Mouse (Mus musculus): ENCODE measurements at regions not wholly inside any gene's neighbourhood (a gene's known extent, or its start where the extent isn't known, plus 50 kb on each side); places are given as distances from the start of the nearest gene placed in this dataset.
"Not testable (repeated sequence)": the region's sequence is repeated elsewhere in the genome, so short reads cannot be mapped to it uniquely, and the experiment has no call there.

DNA sequence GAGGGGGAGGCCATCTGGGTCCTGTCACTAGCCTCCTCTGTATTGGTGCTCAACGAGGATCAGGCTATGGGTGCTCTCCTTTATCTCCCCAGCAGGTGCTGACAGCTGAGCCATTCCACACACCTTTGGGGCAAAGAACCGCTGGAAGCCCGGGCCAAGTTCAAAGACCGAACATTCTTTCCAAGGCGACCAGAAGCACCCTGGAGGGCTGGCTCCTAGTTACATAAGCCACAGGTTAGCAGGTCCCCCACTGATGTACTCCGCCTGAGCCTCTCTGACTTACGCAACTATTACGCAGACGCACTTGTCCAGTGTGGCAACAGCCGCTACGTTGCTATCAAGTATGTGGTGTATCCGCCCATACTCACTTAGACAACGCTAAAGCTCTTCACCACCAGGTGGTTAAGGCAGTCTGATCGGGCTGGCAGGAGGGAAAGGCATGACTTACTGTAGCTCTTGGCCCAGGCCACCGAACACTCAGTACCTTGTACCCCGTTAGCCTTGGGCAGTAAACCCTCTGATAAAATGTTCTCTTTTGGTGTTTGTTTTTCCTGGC lies 69.2 kb downstream of the Gm33543 start:
- no peak for DNase-seq (ENCODE audit: low read depth, low spot score)

DNA sequence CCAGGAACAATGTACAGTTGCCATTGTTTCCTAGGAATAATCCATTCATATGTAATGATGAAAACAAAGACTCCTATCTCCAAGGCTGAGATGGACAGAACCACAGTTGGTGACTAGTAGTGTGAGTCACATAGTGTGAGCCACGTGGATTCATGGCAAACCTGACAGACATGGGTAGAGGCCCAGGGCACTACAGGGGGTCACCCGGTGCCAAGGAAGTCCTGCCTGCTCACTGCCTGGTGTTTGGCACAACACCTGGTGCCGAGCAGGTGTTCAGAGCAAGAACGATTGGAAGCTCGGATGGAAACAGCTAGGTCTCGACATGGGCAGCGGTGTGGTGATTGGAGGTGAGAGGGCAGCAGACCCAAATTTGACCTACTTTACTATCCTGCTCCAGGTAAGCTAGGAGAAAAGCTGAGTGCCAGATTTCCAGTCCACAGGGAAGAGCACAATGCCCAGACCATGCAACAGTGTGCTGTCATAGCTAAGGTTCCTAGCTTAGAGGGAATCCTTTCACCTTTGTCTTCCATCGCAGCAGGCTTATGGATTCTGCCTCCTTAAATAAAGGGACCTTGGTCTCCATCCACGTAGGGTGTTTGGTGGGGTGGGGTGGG lies 69.8 kb downstream of the Gm33543 start:
- no peak for DNase-seq (ENCODE audit: low read depth, low spot score)

DNA sequence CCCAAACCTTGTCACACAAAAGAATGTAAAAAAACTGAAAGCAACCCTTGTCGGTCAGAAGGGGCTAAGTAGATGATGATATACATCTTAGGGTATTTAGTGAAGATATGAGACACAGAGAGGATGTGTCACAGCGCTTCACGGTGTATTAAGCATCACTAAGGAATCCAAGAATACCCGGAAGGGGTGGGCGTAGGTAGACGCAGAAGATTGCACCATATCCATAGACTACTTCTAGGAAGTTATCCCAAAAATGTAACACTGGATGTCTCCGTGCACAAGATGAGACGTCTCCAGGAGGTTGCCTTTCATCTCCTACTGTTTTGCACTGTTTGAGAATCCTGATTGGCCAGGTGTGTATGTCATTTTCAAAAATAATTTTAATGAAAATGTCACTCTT lies 73.8 kb downstream of the Gm33543 start:
- no peak for DNase-seq (ENCODE audit: low read depth, low spot score)

DNA sequence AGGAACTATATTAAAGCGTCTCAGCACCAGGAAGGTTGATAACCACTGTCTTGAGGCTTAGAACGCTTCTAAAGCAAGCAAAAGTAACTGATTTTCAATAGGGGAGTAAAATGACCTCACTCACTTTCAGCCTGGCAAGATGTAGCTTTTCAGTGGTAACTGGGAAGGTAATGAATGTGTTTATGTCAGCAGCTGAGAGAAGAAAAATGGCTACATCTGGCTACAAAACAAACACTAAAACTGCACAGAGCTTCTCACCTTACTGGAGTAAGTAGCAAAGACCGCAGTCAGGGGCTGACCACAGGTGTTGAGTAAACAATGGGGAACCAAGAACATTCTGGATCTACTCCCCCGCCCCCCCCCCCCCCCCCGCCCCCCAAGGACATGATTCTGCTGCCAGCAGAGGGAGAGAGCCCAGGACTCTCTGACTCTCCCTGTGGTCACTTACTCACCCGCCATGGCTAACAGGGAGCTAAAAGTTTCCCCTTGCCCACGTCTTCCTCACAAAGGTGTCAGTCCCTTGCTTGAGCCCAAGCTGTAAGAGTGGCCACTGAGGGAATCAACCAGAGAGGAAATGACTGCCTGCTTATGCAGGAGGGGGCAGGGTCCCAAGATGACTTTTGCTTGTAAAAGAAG lies 75.1 kb downstream of the Gm33543 start:
- DNase-seq (ENCODE audit: low read depth, low spot score): no peak

DNA sequence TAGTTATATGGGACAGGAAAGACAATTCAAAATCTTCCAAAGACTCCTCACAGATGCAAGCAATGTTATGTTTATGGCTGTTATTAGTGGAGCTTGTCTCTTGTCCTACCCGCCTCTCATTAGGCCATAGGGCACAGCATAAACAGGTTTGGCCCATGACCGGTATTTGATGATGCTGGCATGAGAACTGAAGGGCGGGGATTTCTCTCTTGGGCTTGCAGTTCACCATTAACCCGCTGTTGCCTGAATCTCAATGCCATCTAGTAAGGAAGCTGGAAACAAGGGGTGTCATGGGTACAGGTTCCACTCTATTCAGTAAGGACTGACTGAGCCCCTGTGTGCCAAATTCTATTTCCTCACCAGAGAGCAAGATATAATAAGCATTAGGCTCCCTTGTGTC lies 78.6 kb downstream of the Gm33543 start:
- DNase-seq (ENCODE audit: low read depth, low spot score): no peak

DNA sequence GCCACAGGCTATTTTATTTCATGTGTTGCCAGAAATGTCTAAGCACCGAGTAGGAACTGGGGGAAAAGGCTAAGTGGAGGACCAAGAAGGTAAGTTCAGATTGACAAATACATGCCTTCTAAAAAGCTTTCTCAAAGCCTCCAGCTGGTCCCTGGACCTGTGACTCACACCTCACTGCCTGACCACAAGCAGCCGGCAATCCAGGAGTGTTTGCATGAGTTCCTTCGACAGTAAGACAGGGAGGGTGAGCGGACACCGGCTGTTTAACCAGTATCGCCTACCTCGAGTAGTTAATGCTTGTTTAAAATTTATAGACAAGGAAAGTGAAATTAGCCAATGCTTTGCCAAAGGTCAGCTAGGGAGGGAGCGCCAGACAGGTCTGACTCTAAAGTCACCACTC lies 80.1 kb downstream of the Gm33543 start:
- no peak for DNase-seq (ENCODE audit: low read depth, low spot score)

DNA sequence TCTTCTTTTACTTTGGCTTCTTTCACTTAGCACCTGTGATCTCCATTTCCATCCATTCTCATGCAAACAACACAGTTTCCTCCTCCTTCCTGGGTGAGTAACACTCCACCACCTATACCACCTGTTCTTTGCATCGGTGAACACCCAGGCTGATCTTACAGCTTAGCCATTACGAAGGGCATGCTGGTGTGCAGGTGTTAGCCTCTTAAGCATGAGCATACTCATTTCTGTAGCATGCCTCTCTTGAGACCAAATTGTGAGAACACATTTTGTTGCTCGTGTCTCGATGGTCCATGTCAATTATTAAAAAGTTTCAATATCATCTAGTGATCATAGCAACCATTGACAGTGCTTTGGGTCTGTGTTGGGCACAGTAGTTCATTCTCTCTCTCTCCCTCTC lies 80.8 kb downstream of the Gm33543 start:
- DNase-seq (ENCODE audit: low read depth, low spot score): no peak

DNA sequence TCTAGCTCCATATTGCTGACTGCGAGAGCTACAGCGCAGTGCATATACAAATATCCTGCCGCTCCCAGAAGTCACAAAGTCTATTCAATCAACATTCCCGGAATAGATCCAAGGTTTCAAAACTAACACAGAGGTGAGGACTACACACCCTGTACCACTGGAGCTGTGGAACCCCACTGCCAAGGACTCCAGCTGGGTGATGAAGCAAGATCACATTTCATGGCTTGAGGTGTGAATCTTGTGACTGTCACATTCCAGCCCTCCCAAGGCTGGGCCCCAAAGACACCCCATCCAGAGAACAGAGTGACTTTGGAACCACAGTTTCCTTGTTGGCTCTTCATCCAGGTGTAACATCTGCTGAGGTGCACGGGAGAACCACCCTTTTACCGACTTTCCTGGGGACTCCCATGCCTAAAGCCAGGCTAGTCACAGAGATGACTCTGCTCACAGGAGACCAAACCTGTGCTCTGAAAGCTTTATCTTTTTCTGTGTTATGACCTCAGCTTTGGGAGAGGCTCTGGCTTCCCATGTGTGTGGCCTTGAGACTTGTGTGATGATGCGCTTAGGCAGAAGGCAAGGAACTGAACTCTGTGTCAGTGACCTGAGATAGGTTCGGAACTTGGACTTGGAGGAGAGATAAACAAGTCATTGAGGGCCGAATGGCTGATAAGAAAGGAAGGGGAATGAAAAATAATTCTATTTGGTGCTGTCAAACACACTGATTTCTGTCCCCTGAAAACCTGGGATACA lies 82.4 kb downstream of the Gm33543 start:
- no peak for DNase-seq (ENCODE audit: low read depth, low spot score)

DNA sequence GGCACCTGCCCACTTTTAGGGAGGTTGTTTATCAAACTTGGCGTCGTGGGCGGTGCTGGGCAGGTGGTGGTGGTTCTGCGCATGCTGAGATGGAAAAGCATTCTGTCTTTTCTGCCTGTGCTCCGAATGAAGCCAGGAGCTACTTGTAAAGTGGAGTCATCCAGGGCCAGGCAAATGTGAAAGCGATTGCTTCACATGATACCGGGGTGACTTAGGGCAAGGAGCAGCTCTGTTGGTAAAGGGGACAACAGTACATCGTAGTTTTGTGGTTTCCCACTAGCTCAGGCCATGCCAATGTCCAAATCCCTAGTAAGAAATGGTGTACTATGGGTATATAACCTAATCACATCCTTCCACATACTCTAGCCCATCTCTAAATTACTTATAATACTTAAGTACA lies 84.5 kb downstream of the Gm33543 start:
- no peak for DNase-seq (ENCODE audit: low read depth, low spot score)

DNA sequence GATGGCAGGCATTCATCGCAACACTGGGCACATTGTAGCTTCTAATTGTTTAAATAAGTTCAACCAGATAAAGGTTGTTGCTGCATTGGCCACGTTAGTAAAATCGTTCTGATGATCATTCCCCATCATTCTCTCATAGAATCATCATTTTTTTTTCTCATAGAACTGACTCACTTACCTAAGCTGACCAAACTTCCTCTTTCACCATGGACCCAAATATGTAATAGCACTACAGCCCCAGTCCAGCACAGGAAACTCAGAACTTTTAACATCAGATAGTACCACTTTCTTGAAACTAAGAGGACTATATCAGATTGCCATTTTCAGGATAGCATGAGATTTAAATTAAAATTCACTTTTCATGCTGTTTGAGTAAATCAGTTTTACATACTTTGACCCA lies 82.2 kb upstream of the Anapc15-ps start:
- DNase-seq (ENCODE audit: low read depth, low spot score): no peak

DNA sequence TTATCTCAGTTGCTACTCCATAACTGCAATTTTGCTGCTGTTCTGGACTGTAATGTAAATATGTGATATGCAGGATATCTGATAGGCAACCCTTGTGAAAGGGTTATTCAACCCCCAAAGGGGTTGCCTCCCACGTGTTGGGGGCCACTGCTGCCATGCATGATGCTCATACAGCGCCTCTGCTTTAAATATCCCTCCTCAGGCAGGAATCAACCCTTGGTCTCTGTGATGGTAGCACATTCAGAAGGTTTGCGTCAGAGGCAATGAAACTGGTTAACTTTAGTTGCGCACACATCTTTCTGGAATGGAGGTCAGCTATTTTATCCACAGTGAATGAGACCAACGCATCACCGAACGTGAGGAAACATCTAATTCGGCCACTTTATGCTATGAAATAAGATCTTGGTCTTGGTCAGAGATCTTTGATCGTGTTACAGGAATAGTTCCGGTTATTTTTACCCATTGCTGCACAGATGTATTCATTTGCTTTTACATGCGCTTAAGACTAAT lies 80.2 kb upstream of the Anapc15-ps start:
- no peak for DNase-seq (ENCODE audit: low read depth, low spot score)

DNA sequence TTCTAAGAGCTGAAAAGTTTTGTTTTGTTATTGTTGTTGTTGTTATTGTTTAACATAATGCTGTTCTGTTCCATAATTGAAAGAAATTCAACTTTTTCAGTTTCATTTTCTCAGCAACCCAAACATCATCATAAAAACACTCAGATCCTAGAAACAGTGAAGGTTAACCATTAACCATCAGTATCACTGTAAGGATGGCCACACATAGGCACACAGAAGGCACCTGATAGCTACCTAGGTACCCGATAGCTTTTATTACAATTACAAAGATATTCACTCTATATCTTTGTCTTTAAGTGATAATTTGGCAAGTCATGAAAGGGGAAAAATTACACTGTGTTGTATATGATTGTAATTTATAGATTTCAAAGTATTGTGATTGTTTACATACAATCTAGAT lies 75.1 kb upstream of the Anapc15-ps start:
- DNase-seq (ENCODE audit: low read depth, low spot score): no peak

DNA sequence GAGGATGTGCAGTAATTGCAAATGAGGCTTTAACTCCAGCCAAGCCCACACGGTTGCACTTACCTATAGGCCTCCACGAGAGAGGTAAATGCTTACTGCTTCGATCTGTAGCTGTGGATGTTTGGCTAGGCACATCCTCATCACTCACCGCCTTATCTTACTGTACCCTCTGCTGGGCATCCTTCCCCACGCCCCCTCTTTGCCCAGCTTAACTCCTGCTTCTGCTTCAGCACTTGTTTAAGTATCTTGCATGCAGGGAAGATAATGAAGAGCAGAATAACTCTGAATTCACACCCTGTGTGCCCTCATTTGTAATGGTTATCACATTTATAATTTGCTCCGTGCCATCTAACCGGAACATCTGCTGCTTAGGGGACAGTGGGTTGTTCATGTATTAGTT lies 74.7 kb upstream of the Anapc15-ps start:
- no peak for DNase-seq (ENCODE audit: low read depth, low spot score)

DNA sequence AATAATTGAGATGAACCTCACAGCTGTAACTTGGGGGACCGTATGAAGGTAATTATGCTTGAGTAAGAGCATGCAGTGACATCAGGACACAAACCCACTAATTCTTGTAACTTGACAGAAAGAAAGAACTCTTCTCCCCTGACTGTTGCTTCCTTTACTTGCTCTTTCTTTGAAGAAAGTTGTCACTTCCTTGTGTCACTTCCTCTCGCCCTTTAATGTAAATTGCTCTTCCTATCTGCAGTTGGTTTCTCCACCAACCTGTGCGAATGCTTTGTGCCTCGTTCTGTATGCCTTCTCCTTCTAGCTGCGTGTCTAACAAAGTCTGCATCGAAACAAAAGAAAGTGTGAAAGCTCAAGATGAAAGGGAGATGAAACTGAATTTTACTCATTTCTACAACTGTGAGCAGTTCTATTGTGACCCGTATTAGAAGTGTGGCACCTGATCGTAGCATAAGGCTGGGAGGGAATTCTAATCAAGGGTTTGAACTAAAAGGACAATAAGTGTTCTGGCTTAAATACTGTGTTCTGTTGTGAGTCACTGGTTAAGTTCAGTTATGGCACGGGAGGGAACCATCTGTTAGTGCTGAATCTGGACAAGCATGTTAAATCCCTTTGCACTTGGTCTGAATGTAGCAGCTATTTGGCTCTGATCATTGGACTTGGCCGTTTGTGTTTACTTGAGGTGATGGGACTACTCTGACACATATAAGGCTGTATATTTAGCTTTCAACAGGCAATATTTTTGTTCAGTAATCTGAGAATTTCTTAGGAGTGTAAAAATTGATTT lies 72.8 kb upstream of the Anapc15-ps start:
- DNase-seq (ENCODE audit: low read depth, low spot score): no peak

DNA sequence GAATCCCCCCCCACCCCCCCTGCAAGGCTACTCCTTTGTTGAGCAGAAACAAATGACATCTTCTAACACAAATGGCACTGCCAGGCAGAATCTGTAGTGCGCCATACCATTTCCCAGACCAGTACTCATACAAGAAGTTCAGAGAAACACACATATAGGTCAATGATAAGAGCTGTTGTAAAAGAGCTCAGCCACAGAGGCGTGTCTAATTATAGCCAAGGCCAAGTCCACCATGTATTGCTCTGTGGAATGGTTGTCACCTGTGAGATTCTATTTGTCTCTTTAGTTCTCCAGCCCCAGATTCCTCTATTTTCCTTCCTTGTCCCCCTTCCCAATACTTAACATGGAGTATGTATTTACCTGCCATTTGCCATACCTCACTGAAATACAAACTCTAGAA lies 72.0 kb upstream of the Anapc15-ps start:
- DNase-seq (ENCODE audit: low read depth, low spot score): no peak

DNA sequence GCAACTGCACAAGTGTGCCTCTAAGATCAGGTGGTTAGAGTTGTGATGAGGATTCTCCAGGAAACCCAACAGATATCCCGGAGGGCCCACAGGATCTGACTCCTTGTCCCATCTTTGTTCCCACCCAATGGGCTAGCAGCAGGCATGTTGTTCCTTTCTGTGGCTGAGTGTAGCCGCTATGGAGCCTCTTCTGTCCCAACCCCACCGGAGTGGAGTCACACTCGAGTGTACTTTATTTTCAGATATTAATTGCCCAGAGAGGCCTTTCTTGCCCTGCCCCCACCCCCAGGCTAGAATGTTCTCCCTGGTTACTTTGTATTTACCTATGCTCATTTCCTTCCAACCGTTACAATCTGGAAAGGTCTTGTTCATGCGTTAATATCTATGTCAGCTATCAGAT lies 70.4 kb upstream of the Anapc15-ps start:
- no peak for DNase-seq (ENCODE audit: low read depth, low spot score)

DNA sequence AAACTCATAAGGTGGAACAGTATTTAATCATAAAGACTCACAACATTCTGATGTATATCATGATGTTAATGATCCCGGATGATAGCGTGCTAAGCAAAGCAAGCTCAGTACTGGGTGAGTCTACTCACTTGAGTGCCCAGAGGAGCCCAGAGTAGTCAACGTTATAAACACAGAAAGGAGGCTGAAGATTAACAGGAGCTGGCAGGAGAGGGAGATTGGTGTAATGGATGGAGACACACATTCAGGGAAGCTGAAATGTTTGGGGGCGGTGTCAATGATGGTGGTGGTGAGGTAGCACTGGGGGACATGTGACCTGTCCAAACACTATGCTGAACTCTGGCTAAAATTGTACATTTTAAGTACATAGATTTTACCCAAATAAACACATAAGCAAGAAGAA lies 66.2 kb upstream of the Anapc15-ps start:
- no peak for DNase-seq (ENCODE audit: low read depth, low spot score)

DNA sequence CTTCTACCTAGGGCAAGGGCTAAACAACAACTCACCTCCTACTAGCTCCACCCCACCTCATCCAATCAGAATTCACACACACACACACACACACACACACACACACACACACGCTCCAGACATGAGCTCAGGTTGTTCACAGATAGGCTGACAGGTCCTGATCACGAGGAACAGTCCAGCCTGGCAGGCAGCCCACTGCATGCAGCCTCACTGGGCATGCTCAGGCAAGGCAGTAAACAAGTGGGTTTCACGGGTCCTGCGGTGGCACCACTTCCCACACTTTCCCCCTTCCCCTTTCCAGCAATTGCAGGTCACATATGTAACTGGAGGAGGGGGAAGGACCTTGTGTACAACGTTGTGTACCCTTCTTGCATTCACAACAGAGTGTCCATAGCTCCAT lies 63.5 kb upstream of the Anapc15-ps start:
- not testable (repeated sequence) for DNase-seq (ENCODE audit: low read depth, low spot score)

DNA sequence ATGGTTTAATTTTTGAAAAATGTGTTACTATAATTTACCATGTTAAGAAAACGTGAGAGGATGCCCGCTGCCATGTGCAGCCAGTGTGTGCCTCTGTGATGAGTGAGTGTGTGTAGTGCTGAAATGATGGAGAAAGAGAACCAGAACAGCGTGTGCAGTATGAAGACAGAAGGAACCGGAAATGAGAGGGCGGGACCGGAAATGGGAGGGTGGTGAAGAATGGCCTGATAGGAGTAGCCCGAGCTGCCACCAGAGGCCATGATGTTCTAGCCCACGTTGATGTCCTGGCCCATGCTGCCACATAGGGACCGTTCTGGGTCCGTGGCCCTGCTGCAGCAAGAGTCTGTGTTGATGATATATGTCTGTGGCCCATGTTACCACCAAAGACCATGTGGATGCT lies 57.8 kb upstream of the Anapc15-ps start:
- DNase-seq (ENCODE audit: low read depth, low spot score): no peak

DNA sequence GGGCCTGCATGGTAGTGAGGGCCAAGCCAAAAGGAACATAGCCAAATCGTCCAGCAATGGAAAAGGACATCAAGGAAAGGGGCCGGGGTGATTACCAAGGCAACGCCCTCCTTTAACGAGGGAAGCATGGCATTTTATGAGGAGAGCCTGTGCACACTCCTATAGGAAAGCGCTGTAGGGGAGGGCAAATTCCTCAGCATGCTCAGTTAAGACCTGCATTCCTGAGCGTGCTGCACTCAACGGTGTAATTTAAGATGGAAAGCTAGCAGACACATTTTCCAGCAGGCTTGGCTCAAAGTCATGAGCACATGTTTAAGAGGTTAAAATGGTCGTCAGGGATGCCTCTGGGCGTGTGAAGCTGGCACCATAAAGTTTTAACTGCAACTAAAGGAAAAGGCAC lies 56.6 kb upstream of the Anapc15-ps start:
- DNase-seq (ENCODE audit: low read depth, low spot score): peak; percentile 65

DNA sequence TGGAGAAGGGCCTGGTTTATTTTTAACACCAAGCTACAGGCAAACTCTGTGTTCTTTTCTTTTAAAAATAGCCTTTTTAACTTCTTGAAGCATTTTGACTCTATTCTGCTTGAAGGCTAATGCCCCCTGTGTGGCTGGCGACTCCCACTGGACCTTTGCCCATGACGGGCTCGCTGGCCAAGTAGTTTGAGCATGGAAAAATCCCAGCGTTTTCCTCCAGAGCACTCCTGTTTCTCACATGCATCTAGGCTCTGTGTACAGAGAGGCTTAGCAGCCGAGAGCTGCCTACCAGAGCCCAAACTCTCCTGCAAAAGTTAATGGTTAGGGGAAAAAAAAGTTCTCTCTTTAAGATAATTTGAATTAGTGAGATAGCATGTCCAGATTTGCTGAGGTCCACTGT lies 52.7 kb upstream of the Anapc15-ps start:
- no peak for DNase-seq (ENCODE audit: low read depth, low spot score)

DNA sequence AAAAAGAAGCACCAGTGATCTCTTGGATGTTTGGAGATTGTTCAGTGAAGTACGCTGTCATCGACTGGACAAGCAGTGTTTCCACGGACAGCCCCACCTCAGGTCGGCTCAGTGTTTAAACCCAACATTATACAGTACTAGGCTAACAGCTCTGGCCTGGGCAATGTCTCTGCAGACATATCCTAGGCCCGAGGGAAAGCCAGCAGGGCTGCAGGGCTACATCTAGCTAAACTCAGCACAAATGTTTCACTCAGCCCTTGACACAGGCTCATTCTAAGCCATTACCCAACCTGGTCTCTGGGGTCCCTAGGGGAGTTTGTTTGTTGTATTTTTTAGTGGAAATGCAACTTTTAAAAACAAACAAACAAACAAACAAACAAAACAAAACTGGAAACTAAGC lies 52.1 kb upstream of the Anapc15-ps start:
- no peak for DNase-seq (ENCODE audit: low read depth, low spot score)
